Mouse (Mus musculus) mouse embryonic stem cell (cell line): ENCODE measurements around the gene Mrpl16.

ENCODE experiments used
- in situ Hi-C, 2 experiments: fragments of 300-500 bp; cut with MboI; formaldehyde crosslinking; loops; 1 replicate in 1 of 2; 3 replicates in 1 of 2; pipeline ENCODE4 v1.14.3; 2019 to 2020; ENCODE audit warnings: low sequenced_read_pairs in 2 of 2, low pct_unique_long_range_greater_than_20kb in 1 of 2, mixed read lengths in 1 of 2; ENCODE audit not compliant: unreplicated experiment in 1 of 2

Mrpl16 gene

DNA sequence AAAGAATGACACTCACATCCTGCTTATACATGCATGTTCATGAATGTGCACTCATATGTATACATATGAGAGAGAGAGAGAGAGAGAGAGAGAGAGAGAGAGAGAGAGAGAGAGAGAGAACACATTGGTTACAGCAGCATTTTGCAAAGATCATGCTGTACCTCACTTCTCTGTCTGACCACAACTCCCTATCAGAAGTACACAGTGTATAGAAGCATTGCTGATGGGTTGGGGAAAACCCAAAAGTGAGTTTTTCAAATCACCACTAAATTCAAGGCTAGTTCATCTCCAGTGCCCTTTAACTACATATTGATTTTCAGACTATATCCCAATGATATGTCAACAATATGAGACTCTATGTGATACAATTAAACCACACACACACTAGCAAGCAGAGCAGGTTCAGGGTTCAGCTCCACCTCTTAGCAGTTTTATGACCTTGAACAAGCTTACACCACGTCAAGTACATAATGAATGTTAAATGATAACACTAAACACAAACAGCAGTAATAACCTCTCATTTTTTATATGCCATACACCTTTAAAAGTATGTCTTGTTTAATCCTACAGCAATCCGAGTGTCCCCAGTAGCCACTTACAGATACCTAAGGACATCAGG lies 23.7 kb downstream of the Mrpl16 start:
- in situ Hi-C loops, result no loop called here

DNA sequence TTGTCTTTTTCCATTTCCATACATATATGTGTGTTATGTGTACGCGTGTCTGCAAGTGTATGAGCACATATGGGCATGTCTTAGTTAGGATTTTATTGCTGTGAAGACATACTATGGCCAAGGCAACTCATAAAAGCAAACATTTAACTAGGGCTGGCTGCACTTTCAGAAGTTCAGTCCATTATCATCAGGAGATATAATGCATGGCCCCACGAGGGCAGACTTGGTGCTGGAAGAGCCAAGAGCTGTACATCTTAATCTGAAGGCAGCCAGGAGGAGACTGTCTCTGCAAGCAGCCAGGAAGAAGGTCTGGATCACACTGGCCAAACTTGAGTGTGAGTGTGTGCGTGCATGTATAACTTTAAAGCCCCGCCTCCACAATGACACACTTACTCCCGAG lies 24.3 kb downstream of the Mrpl16 start:
- in situ Hi-C loops, result no loop called here

DNA sequence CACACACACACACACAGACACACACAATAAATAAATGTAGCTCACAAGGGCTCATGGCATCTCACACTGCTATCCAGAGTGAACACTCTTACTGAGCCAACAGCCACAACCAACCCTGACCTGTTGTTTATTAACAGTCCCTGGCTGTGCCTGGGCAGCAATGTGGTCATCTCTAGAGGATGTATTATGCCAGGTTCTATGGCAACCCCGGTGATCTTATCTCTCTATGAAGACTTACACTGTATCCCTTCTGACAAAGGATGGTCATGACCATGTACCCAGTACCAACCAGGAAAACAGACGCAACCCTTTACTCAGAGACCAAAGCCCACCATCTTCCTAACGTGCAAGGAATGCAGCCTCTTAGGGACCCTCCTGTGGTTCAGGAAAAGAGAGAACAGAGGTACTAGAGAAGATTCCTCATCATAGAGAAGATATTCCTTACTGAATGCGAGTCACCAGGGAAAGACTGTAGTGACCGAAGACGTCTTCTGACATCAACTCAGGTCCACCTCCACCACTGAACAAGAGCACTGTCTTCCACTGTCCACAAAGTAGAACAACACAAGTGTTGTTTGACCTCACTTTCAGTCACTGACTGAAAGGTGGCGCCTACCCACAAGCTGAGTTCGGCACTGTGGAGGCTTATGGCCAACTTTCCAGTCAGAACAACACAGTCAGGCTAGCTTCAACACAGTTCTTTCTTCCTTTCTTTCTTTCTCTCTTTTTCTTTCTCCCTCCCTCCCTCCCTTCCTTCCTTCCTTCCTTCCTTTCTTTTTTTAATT lies 30.5 kb downstream of the Mrpl16 start:
- in situ Hi-C loops, result no loop called here

DNA sequence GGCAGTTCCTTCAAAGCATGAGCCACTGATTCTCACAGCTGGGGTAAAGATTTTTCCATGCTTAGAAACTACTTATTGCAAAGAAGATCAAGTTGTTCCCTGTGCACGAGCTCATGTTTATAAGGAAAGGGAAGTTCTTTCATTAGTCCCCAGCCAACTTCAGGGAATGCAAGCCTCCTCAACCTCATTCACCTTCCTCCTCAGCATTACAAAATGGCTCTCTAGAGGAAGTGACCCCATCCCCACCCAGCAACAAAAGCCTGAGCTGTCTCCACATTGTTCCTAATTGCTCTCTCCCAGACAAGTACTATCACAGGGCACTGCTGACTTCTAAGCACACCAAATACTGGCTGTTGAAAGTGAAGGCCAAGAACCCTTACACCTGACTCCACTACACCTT lies 34.2 kb downstream of the Mrpl16 start:
- in situ Hi-C loops, result no loop called here

DNA sequence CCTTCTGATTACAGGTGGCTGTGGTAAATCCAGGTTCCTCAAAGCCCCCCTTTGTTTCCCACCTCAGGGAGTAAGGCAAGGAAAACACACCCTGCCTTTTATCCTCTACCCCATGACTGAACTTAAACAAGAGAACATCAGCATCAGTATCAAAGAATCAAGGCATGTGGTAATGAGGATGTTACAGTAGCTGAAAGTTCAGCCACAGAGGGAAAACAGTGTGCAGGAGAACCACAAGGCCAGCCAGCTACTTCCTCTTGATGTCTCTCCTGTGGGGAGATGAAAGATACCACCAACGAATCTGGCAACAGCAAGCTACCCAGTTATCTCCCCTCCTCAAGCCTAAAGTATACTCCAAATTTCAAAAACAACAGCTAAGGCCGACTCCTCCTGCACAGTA lies 37.1 kb downstream of the Mrpl16 start:
- in situ Hi-C loops, result no loop called here

DNA sequence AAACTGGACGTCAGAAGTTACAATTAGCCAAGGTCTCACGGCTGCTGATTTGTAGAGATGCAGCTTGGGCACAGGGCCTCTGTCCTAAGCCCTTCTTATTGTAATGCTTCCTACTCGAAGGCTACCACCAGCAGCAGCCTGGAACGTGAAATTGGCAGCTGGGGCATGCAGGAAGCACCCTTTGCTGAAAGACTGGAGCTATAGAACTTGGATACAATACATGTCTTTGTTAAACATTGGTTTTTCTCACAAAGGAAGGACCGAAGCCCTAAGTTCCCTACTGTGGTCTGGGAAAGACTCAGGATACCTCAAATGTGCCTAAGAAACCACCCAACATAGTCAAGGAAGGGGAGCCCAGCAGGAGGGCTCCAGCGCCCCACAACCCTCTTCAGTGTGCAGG lies 37.6 kb downstream of the Mrpl16 start:
- in situ Hi-C loops, result no loop called here

DNA sequence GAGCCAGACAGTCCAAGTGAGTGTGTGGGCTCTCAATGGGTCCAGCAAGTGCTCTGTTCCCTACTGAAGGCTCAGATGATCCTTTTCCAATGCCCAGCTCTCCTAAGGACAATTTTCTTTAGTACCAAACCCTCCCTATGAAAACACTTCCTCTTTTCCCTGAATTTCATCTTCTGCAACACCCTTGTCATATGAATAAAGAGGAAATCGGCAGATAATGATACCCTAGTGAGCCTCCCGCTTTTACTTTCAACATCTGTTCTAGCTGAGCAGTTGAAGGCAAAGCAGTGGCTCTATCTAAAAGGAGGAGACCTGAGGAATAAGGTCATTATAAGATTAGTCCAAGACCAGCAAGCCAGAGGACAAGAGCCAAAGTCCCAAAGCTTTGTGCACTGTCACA lies 38.3 kb downstream of the Mrpl16 start:
- in situ Hi-C loops, result no loop called here

DNA sequence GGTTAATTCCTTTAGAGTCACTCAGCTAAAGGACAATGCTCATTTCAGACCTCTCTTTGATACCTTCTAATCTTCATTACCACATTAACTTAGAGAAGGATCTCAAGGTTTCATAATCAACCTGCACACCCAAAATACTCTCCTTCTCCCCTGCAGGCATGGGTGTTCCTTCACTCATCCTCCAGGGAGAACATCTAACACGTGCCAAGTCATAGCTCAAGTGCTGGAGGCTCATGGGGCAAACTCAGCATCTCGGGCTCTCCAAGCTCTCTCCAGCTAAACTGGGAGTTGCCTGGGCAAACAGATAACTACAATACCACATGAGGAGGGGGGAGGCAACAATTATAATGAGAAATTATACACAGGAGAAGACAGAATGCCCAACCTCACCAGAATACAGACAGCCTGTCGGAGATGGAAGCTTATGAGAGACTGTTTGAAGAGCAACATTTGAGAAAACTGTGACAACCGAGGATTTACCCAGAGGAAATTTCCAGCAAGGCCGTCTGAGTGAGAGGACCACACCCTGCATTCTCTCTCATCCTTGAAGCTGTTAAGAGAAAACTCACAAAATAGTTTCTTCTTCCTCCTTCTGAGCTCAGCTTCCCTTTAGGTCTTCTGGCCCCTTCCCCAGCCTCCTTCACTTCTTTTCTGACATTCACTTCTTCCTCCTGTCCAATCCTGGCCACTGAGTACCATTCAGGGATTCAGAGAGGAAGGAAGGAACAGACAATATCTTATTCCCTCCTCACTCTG lies 40.0 kb downstream of the Mrpl16 start:
- in situ Hi-C loops, result no loop called here

DNA sequence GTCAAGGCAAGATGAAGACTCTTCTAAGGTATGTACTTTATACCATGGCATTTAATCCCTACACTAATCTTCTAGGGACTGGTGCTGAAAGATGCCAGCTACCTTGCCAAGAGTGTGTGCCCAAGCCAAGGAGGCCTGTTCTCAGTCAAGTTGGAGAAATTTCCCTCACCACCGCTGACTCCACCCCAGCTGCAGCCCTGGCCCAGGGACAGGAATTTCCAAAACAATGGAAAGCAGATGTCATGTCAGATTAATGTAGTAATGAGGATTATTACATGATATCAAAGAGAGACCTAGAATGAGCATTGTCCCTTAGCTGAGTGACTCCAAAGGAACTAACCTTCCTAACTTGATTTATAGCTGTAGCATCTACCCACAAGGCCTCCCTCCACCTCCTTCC lies 40.7 kb downstream of the Mrpl16 start:
- in situ Hi-C loops, result no loop called here

DNA sequence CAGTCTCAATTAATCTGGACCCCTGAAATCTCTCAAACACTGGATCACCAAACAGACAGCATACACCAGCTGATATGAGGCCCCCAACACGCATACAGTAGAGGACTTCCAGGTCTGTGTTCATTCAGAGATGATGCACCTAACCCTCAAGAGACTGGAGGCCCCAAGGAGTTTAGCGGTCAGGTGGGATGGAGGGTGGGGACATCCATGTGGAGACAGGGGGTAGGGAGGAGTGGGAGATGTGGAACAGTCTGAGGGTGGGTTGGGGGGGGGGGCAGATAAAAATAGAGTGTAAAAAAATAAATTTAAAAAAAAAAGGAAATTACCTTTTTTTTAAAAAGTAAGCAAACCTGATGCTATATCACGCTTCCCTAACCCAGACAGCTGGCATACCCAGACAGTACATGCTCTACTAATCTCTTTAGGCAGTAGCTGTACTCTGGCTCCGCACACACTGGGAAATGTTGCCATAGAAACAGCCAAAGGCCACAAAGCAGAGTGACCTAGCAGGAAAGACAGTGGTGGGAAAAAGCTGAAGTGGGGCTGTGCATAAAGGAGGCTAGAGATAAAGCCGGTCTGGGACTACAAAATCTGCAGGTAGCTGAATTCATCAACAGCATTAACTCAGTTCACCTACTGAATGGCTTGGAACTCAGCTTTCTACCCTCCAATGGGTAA lies 41.6 kb downstream of the Mrpl16 start:
- in situ Hi-C loops, result no loop called here

DNA sequence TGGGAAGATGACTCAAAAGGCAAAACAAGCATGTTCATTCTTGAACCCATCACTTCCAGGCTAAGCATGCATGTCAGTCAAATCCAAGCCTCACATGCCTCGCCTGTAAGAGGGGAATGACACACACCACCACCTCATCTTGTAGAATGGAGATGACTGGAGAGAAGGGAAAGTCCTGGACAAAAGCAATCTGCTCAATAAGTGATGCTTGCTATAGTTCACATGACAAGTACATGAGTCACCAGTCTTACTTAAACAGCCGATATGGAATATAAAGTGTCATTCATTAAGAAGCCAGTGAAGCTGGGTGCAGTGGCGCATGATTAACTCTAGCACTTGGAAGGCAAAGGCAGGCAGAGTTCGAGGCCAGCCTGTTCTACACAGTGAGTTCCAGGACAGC lies 42.9 kb downstream of the Mrpl16 start:
- in situ Hi-C loops, result no loop called here

DNA sequence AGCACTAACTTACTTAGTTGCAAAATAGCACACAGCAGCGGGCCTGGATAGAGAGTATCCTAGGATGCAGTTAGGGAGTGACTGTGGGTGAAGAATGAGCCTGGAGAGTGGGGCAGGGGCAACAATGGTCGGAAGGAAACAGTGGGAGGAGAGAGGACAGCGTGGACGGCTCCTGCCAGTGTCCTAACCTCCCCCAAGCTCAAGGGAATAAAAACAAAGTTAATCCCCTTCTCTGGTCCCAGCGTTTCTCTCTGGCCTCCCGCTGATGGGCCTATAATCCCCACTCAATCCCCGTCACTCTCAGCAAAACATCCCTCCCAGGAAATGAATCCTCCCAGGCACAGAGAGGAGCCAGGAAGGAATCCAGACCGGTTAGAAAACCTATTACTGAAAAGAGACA lies 43.5 kb downstream of the Mrpl16 start:
- in situ Hi-C loops, result no loop called here

DNA sequence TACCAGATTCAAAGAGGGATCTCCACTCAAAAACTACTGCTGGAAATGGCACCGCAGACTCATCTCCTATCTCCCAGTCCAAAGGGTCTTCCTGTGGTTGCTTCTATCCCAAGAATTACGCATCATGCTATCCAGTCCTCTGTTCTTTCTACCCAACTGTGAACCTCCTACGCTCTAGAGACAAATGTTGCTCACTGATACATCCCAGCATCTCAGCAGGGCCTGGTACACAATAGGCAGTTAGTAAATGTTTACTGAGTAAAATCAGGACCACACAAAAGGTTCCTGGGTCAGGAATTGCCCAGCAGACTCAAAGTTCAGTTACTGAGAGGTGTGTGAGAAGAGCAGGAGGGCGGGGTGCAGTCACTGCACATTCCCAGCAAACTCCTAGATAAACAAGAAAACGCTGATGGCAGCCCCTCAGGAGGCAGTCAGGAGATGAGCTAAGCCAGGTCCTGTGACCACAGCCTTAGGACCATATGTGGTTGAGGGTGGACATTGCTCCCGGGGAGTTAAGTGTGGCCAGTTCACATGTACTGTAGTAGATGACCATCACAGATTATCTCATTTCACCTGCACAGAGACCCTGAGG lies 44.6 kb downstream of the Mrpl16 start:
- in situ Hi-C loops, result no loop called here

DNA sequence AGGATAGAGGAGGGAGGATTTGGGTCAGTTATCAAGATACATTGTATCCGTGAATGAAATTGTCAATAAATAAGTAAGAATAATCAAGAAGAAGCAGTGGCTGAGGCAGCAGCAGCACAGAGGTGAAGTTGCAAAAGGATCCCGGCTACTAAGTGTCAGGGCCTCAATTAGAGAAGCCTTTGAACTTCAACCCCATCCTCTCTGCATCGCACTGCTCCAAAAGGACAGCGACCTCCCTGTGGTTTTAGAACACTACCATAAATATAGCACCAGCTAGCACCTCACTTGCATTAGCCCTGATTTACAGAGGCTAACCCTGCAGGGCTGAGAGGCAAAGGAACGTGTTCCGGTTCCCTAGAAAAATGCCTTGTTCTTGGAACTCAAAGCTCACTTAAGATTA lies 46.5 kb downstream of the Mrpl16 start:
- in situ Hi-C loops, result no loop called here

DNA sequence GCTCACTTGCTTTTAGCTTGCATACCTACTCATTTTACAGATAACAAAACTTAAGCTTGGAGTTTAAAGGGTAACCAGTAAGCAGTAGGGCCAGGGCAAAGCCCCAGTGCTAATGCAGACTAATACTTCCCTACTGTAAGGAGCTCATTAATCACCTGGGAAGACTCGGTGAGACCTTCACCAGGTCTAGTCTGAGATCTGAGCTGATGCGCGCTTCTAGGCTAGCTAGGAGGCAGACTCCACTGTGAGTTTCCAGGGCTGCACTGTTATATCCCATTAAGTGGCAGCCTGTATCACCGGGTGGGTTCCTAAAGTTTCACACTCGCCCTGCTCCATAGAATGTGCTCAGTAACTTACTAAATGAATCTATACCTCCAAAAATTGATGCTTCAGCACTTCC lies 47.4 kb downstream of the Mrpl16 start:
- in situ Hi-C loops, result no loop called here

DNA sequence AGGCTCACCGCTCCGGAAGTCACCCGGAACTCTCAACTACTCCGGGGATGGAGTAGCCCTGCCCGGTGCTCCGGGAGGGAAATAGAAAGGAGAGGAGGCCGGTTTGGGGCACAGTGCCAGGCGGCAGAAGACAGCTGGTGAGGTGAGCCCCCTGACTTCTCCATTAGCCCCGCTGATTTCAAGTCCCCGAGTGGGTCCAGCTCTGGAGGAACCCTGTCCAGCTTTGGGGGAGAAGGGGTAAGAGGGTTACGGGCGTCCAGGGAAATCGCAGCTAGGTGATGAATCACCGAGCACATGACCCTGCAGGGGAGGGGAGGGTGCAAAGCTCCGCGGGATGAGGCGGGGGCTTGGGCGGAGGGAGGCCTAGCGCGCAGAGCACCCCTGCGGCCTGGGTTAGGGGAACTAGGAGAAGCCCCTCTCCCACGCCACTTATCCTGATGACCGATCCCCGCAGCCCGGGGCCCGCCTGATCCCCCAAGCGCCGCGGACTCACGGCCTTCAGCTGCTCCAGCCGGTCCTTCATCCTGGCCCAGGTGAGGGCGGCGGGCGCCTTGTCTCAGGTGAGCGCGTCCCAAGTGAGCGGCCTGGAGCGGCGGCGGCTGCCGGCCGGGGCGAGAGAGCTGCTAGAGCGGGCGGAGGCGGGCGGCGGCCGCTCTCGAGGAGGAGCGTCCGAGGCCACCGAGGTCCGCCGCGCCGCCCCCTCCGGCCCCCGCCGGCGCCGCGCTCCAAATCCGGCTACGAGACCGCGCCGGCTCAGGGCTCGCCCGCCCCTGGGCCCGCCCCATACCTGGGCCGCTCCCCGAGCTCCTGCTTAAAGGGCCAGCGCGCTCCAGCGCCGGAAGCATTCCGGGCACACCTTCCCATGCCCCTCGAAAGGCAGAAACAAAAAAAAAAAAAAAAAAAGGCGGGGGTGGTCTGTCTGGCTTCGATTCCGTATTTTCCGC lies 48.3 kb downstream of the Mrpl16 start:
- in situ Hi-C loops, result no loop called here

DNA sequence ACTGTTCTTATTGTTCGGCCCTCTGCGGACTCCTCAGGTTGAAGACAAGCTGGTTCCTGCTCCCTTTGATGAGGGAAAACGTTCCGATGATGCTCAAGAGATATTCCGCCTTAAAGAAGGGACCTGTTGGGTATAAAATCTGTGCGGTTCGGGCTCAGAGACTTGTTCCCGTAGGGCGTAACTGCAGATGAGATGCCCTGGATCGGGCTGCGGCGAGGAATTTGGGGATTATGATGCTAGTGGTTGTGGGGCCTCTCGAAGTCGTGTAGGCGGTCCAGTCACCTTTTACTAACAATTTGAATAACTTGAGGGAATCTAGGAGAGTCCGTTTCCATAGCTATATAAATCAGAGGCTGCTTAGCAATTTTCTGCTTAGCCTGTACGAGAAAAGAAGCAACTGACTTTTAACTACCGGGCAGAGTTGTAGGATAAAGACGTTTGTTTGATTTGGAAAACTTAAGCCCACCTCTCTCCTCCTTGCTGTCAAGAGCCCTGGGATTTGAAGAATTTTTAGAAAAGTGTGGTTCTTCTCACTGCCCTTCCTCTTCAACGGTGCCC lies 49.0 kb downstream of the Mrpl16 start, which contains the start of gene Stx3:
Gene Stx3 (minus strand): TSS at position 261 of the 558 bp plus-strand sequence.
- in situ Hi-C loops, result no loop called here
